Mouse (Mus musculus): ENCODE results near the gene Cyp3a13.
"Not testable (repeated sequence)": the region's sequence is repeated elsewhere in the genome, so short reads cannot be mapped to it uniquely, and the experiment has no call there.

Cyp3a13 gene

DNA sequence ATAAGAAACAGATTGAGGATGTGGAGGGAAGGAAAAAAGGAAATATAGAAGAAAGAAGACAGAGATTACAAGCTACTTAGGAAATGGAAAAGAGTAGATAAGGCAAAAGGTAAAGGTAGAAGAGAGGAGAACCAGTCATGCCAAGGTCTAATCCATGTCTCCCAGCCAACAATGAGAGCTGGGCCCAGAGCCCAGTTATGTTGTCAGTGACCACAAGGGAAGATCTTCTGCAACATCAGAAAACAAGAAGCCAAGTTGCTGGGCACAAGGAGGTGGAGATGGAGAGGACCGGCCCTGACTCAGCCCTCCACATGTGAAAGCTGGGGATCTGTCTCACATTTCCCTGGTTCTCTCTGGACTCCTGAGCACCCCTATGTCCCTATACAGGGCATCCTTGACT is 33.8 kb downstream of the Cyp3a13 start:
- no peak for TF ChIP-seq GATA4 (IDR thresholded peaks at IDR 0.05; ENCODE audit: insufficient replicate concordance, low read length)

DNA sequence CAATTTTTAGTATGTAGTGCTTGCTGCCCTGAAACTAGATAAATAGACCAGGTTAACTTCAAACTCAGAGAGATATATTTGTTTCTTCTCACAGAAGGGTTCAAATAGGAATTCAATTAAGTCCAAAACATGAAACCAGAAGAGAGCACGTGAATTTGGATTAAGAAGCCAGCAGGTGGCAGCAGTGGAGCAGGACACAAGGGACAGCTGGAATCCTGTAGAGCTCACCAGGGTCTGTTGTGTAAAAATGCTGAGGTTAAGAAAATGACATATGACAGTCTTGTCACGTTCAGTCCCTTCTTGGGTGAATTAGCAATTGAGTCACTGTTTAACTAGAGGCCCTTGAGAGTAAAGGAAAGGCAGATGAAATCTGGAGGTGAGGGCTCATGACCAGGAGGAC is 35.5 kb downstream of the Cyp3a13 start:
- no peak for TF ChIP-seq GATA4 (IDR thresholded peaks at IDR 0.05; ENCODE audit: insufficient replicate concordance, low read length)

DNA sequence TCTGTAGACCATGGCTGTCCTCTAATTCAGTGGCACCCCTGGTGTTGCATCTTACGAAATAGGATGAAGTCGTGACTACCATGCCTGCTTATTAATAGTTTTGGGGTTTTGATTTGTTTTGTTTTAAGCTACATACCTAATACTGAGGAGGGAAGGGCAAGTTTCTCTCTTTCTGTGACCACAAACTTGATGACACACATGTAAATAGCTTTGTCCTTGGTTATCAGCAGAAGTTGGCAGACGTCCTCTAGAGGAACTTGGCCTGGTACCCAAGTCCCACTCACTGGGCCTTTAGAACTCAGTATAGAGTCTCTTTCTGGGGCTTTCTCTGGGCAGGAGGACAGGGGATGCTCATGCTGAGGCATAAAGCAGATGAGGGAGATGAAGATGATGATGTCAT is 38.1 kb downstream of the Cyp3a13 start:
- no peak for TF ChIP-seq GATA4 (IDR thresholded peaks at IDR 0.05; ENCODE audit: insufficient replicate concordance, low read length)

- no peak for TF ChIP-seq GATA4 (IDR thresholded peaks at IDR 0.05; ENCODE audit: insufficient replicate concordance, low read length)
Measured at GRCm38 (mm10) chr5:137882922-137883321, 38.5 kb downstream of the Cyp3a13 start.

DNA sequence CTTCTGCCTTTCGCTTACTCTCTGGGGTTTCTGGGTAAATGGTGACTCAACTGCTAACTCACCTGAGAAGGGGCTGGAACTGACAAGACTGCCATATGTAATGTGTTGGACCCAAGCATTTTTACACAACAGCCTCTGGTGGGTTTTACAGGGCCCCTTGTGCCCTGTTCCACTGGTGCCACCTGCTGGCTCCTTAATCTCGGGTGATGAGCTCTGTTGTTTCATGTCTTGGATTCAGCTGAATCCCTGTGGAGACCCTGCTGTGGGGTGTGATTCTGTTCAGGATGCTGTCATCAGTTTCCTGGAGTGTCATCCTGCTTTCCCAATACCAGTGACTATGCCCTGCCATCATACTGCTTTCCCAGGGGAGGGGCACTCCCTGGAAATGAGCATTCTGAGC is 43.6 kb downstream of the Cyp3a13 start:
- TF ChIP-seq GATA4 (IDR thresholded peaks at IDR 0.05; ENCODE audit: insufficient replicate concordance, low read length): no peak

- no peak for TF ChIP-seq GATA4 (IDR thresholded peaks at IDR 0.05; ENCODE audit: insufficient replicate concordance, low read length)
Measured at GRCm38 (mm10) chr5:137875054-137875453, 46.4 kb downstream of the Cyp3a13 start.

DNA sequence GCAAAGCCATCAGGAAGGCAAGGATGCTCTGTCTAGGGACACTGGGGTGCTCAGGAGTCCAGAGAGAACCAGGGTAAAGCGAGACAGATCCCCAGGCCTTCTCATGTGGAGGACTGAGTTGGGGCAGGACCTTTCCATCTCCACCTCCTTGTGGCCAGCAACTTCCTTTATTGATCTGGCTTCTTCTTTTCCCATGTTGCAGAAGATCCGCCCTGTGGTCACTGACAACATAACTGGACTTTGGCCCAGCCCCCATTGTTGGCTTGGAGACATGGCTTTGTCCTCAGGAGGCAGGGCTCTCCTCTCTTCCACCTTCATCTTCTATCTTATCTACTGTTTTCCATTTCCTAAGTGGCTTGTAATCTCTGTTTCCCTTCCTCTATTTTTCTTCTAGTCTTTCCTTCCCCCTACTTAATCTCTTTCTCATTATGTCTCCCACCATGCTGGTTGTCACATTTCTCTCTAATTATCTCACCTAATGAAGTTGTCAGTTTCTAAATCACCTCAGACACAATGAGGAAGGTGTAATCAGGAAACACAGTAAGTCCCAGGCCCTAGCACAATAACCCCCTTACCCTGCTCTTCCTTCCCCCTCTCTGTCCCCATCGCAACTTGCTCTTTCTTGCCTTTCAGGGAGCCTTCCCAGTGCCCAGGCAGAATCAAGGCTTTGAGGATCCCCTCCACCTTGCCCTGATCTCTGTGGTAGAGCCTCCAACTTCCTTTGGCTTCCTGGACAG is 49.6 kb downstream of the Cyp3a13 start, which contains the start of gene Pilrb2:
Gene Pilrb2, minus strand, starts transcription at position 172 of the 737 bp plus-strand sequence.
- not testable (repeated sequence) for TF ChIP-seq GATA4 (IDR thresholded peaks at IDR 0.05; ENCODE audit: insufficient replicate concordance, low read length)

GRCm38 (mm10) chr5:137857960-137858710 is 63.3 kb downstream of the Cyp3a13 start, which contains the start of gene Pilrb1:
Pilrb1 (minus strand) TSS chr5:137858106.
- not testable (repeated sequence) for TF ChIP-seq GATA4 (IDR thresholded peaks at IDR 0.05; ENCODE audit: insufficient replicate concordance, low read length)
